Mouse (Mus musculus) cerebellum, adult 2 months (tissue): ENCODE data around the gene Ttpal.

ENCODE experiments used
- CTCF ChIP-seq: fragments of 200-500 bp; IDR thresholded peaks from 2 replicates; pipeline ENCODE4 v1.5.1; 2011; ENCODE audit warnings: low read depth, mild to moderate bottlenecking, control low read depth, low read length, moderate library complexity, borderline replicate concordance; ENCODE audit not compliant: insufficient read depth
- POLR2A ChIP-seq: fragments of 200-500 bp; IDR thresholded peaks from 2 replicates; pipeline ENCODE4 v1.6.1; 2011; ENCODE audit warnings: low read length, control low read depth, borderline replicate concordance; ENCODE audit not compliant: insufficient read depth

- no peak for TF ChIP-seq CTCF
- no peak for TF ChIP-seq POLR2A
Measured at GRCm38 (mm10) chr2:163662076-163662475, 60.0 kb downstream of the Ttpal start.
